Mouse (Mus musculus) liver, adult 2 months (tissue): Measurements from ENCODE around the gene Borcs8. TPM values are rescaled to one million over a fixed set of nuclear protein-coding genes. Genes with fewer than 3 reads are reported as not detected.

Experiments used
- DNase-seq: peaks from one replicate; pipeline ENCODE4 v3.0.0-alpha.2; 2011; ENCODE audit warnings: low read depth, low spot score; ENCODE audit errors: extremely low read depth
- H3K27ac ChIP-seq: fragments of 200-500 bp; replicated peaks from 2 replicates; pipeline ENCODE4 v1.5.1; 2012; ENCODE audit warnings: low read depth, mild to moderate bottlenecking, control low read depth, inconsistent platforms, low read length; ENCODE audit not compliant: insufficient read depth
- H3K27me3 ChIP-seq: fragments of 200-500 bp; 2 replicates; pipeline ENCODE4 v1.6.1; 2012; ENCODE audit warnings: mild to moderate bottlenecking, moderate library complexity, low read length, inconsistent platforms; ENCODE audit not compliant: control insufficient read depth, insufficient read depth
- H3K36me3 ChIP-seq: fragments of 200-500 bp; 2 replicates; pipeline ENCODE4 v1.6.1; 2012; ENCODE audit warnings: low read length, inconsistent platforms; ENCODE audit not compliant: control insufficient read depth, insufficient read depth
- H3K4me1 ChIP-seq: fragments of 200-500 bp; 2 replicates; pipeline ENCODE4 v1.6.1; 2011; ENCODE audit warnings: low read length; ENCODE audit not compliant: control insufficient read depth, insufficient read depth
- H3K4me3 ChIP-seq: fragments of 200-500 bp; 2 replicates; pipeline ENCODE4 v1.5.1; 2011; ENCODE audit warnings: low read depth, mild to moderate bottlenecking, control low read depth, low read length, moderate library complexity; ENCODE audit not compliant: insufficient read depth
- H3K79me2 ChIP-seq: fragments of 200-500 bp; 2 replicates; pipeline ENCODE4 v1.6.1; 2012; ENCODE audit warnings: inconsistent platforms, mild to moderate bottlenecking, low read length, moderate library complexity; ENCODE audit not compliant: control insufficient read depth, insufficient read depth
- H3K9ac ChIP-seq: fragments of 200-500 bp; 2 replicates; pipeline ENCODE4 v1.6.1; 2012; ENCODE audit warnings: low read depth, mild to moderate bottlenecking, control low read depth, inconsistent platforms, low read length
- CTCF ChIP-seq: fragments of 200-500 bp; IDR thresholded peaks from 2 replicates; pipeline ENCODE4 v1.5.1; 2011; ENCODE audit warnings: low read depth, low read length, control low read depth
- POLR2A ChIP-seq: fragments of 200-500 bp; IDR thresholded peaks from 2 replicates; pipeline ENCODE4 v1.6.1; 2011; ENCODE audit warnings: low read length, control low read depth; ENCODE audit not compliant: insufficient read depth; ENCODE audit errors: extremely low read depth
- WGBS: fragments of 180-500 bp; shearing (Covaris S2); methylation state at CpG from one replicate; pipeline ENCODE4 v1.1.7; 2018; 5-methylcytosine and 5-hydroxymethylcytosine counted together
- polyA plus RNA-seq: library from polyadenylated mRNA; depleted of rRNA; stranded (reverse); fragments of >200 nt; gene quantifications from 2 replicates; pipeline ENCODE4 v1.2.3, GENCODE M21; 2012
- total RNA-seq: library from RNA; depleted of rRNA; stranded (reverse); fragments of >200 nt; gene quantifications from 2 replicates; pipeline ENCODE4 v1.2.3, GENCODE M21; 2014

The Borcs8 gene
- total and polyA plus RNA-seq, 2 experiments: 20.7 to 53.4 TPM

DNA sequence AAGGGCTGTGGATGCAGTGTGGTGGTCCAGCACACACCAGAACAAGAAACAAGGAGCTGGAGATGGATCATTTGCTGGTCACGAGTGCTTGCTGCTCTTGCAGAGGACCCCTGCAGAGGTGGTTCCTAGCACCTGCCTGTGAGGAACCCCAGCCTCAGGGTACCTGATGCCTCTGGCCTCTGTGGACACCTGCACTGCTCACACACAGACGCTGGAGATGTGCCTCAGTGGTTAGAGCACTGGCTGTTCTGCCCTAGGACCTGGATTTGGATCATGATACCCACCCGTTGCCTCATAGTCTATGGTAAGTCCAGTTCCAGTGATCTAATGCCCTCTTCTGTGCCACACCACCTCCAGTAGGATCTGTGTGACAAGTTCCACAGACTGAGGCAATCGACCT is 2.7 kb upstream of the Borcs8 start:
- TF ChIP-seq POLR2A (no peak), CTCF (no peak)
- H3K36me3 ChIP-seq: 0 out of 2 replicates have a peak, but pooled peaks cover 3% of the 10 kb centered on the region
- H3K27me3 ChIP-seq: no peaks in the 10 kb centered on the region
- 72% methylated on average over 4 of the region's 4 CpGs for WGBS
- no peak overlapping the region for H3K9ac ChIP-seq
- H3K4me3 ChIP-seq: no peak overlapping the region
- no peak overlapping the region for H3K27ac ChIP-seq
- H3K79me2 ChIP-seq: no peaks in the 10 kb centered on the region; the same call in 1 of the 2 replicates
- peak; percentile 16 for DNase-seq
- peaks cover 14% of the 10 kb centered on the region for H3K4me1 ChIP-seq

DNA sequence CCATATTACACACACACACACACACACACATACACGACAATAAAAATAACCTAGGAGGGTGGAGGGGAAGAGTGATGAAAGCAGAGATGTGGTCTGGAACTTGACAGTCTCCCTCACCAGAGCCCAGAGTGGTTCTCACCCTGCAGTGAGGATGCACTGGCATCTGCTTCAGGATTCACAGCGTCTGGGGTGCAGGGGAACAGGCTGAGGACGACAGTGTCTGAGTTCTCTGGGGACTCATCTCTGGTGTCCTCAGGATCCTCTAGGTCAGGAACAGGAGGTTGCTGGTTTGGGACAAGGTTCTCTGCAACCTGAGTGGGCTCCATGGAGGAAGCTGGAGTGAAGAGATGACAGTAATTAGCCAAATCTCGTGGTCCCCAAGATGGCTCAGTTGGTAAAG is 1.4 kb upstream of the Borcs8 start:
- H3K79me2 ChIP-seq: no peaks in the 10 kb centered on the region; the same call in 1 of the 2 replicates
- WGBS: 56% methylated on average over 4 of the region's 4 CpGs
- H3K27ac ChIP-seq: 0 out of 2 replicates have a peak overlapping the region, but pooled peaks have one; percentile 73
- no peak overlapping the region for H3K4me3 ChIP-seq
- H3K4me1 ChIP-seq: peaks cover 11% of the 10 kb centered on the region
- H3K36me3 ChIP-seq: 0 out of 2 replicates have a peak, but pooled peaks cover 3% of the 10 kb centered on the region
- TF ChIP-seq POLR2A: no peak
- no peak for TF ChIP-seq CTCF
- H3K27me3 ChIP-seq: no peaks in the 10 kb centered on the region
- H3K9ac ChIP-seq: 0 out of 2 replicates have a peak overlapping the region, but pooled peaks have one; percentile 48
- DNase-seq: no peak

DNA sequence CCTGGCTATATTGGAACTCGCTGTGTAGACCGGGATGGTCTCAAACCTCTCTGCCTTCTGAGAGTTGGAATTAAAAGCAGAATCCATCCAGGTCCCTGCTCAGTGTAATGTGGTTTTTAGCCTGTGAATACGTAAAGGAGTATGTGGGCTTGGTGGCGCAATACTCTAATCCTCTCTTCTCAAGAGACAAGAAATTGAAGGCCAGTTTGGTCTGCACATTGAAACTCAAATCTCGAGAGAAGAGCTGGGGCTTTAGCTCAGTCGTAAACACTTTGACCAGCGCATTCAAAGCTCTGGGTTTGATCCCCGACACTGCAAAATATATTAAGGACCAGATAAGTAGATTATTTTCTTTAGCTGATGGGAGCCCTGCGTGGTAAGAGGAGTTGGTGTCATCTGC is 682 bp downstream of the Borcs8 start:
- TF ChIP-seq CTCF: no peak
- TF ChIP-seq POLR2A: no peak
- Histone ChIP-seq H3K9ac (peak overlapping the region; percentile 81), H3K27ac (peak overlapping the region; percentile 84), H3K4me1 (peaks cover 11% of the 10 kb centered on the region), H3K36me3 (no peaks in the 10 kb centered on the region; the same call in 1 of the 2 replicates), H3K27me3 (no peaks in the 10 kb centered on the region), H3K79me2 (no peaks in the 10 kb centered on the region; the same call in 1 of the 2 replicates), H3K4me3 (peak overlapping the region; percentile 73)
- DNase-seq: peak; percentile 12
- 5% methylated on average over 9 of the region's 9 CpGs for WGBS

DNA sequence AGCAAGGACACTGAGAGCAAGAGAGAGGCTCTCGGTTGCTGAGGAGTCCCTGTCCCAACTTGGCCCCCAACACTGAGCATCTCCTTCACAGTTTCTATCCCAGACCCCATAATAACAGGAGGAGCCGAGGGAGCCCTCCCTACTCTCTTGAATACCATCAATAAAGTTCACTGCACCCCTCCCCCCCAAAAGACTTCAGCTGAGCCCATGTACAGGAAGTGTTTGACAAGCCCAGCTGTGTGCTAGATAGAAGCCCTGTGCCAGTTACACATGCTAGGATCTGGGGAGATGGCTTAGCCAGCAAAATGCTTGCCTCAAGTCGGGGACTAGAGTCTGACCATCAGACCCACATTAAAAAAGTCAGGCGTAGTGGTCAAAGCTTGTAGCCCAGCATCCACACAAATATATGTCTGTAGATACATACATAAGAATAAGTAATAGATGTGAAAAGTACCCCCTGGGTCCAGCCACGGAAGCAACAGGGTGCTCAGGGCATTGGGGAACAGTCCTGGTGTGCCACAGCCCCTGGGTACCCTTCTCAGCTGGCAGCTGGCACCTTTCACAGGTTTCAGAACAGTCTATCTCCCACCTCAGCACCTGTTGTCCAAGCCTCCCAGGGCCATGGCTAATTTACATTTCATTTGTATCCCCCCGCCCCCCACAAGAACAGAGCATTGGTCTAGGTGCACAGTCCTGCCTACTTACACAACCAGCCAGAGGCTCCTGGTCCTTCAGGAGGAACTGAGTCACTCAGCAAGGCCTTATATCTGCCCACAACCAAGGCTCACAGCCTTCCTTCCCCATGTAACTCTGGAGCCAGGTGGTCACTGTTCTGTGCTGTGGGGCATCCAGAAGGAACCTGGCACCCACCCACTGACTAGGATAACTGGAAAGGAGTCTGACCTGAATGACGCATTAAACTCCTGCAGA is 8.6 kb downstream of the Borcs8 start:
- Histone ChIP-seq H3K27me3 (no peaks in the 10 kb centered on the region), H3K36me3 (peaks cover 2% of the 10 kb centered on the region; the same call in 1 of the 2 replicates), H3K79me2 (no peaks in the 10 kb centered on the region), H3K4me3 (no peak overlapping the region), H3K4me1 (no peaks in the 10 kb centered on the region), H3K27ac (no peak overlapping the region), H3K9ac (no peak overlapping the region)
- DNase-seq: no peak
- TF ChIP-seq POLR2A (no peak), CTCF (no peak)
- 89% methylated on average over 7 of the region's 7 CpGs for WGBS

DNA sequence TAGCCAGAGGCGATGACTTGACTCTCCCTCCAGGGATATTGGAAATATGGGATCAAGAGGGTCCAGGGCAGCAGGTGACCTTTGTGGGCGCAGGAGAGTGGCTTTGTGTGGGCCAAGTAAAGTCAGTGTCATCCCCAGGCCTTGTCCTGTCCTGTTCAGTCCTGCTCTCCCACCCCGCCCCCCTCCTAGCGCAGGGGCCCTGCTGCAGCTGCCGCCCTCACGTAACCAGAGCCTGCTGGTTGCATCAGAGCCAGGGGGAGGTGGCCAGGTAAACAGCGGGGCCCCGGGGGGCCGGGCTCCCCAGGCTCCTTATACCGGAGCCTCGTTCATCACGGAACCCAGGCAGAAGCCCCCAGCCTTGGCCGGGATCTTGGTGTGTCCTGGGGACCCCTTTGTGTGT is 10.9 kb downstream of the Borcs8 start:
- 21% methylated on average over 13 of the region's 13 CpGs for WGBS
- H3K9ac ChIP-seq: no peak overlapping the region
- no peaks in the 10 kb centered on the region for H3K4me1 ChIP-seq
- H3K27ac ChIP-seq: no peak overlapping the region
- no peak overlapping the region for H3K4me3 ChIP-seq
- H3K27me3 ChIP-seq: no peaks in the 10 kb centered on the region
- DNase-seq: no peak
- H3K36me3 ChIP-seq: 0 out of 2 replicates have a peak, but pooled peaks cover 2% of the 10 kb centered on the region
- TF ChIP-seq POLR2A: no peak
- TF ChIP-seq CTCF: no peak
- no peaks in the 10 kb centered on the region for H3K79me2 ChIP-seq
